In genomic region chr11:120617519-120618112, GRCm38 (mm10) we compare ENCODE assay signal across 8 mouse cellular contexts. TPM values are rescaled to one million over a fixed set of nuclear protein-coding genes. Genes with fewer than 3 reads are reported as not detected.
DNase-seq lines count a peak whose midpoint lies in the region; ATAC-seq lines count a peak whose summit lies in the region.

Gene Pcyt2, minus strand, starts transcription at chr11:120617936.

- ATAC-seq in hindbrain, embryonic 11.5 days (ENCODE audit: low FRiP score), result peak; percentile 93

- peaks cover 12% of the 10 kb centered on the region; the same call in 1 of the 2 replicates for H3K36me3 ChIP-seq in hindbrain, embryonic 11.5 days (ENCODE audit: control insufficient read depth, insufficient read depth, low read length)

- H3K9me3 ChIP-seq in hindbrain, embryonic 11.5 days (ENCODE audit: control insufficient read depth, low read length), result no peaks in the 10 kb centered on the region

- H3K4me3 ChIP-seq in hindbrain, embryonic 11.5 days (ENCODE audit: low read depth, low read length), result peak within 1 kb of the TSS; percentile 75

- WGBS in hindbrain, embryonic 11.5 days, result 1% methylated on average over 56 of the region's 56 CpGs

- peak; percentile 94 for DNase-seq in MN1 (ENCODE audit: low spot score)
- peak; percentile 94 for DNase-seq in cerebellum, adult 9-10 months
- DNase-seq in frontal cortex, adult 2 months (ENCODE audit: extremely low spot score in 1 of 2, low spot score in 1 of 2), result peak; percentile 79 to 93
- peak; percentile 95 for DNase-seq in hindbrain, embryonic 11.5 days (ENCODE audit: low spot score)
- DNase-seq in layer of hippocampus, postnatal 10 days (ENCODE audit: low spot score in 2 of 2), result peak; percentile 88 to 92
- peak; percentile 95 for DNase-seq in lung, postnatal 10 days
- DNase-seq in ovary, postnatal 36 days (ENCODE audit: low spot score), result peak; percentile 91
- peak; percentile 95 for DNase-seq in thymus, postnatal 25 days

- H3K27ac ChIP-seq in hindbrain, embryonic 11.5 days (ENCODE audit: low read depth, low read length), result peak within 1 kb of the TSS; percentile 58

- peak within 1 kb of the TSS; percentile 84 for H3K4me2 ChIP-seq in hindbrain, embryonic 11.5 days (replicated peaks; ENCODE audit: low read depth, low read length)

- H3K4me1 ChIP-seq in hindbrain, embryonic 11.5 days (replicated peaks; ENCODE audit: control insufficient read depth, insufficient read depth, low read length), result peaks cover 4% of the 10 kb centered on the region; the same call in 1 of the 2 replicates

- H3K27me3 ChIP-seq in hindbrain, embryonic 11.5 days (ENCODE audit: control insufficient read depth, insufficient read depth, low read length), result no peaks in the 10 kb centered on the region

- peak within 1 kb of the TSS; percentile 80 for H3K9ac ChIP-seq in hindbrain, embryonic 11.5 days (ENCODE audit: low read depth, low read length)

RNA-seq across cellular contexts. Expression of gene Pcyt2, which starts in this region (rescaled TPM):
- polyA plus RNA-seq in frontal cortex, adult 2 months (2012; rRNA removed), result 252 and 254 TPM in 2 replicates
- polyA plus RNA-seq in hindbrain, embryonic 11.5 days (2014; fragmentation: Nextera tagmentation; extraction: Ambion mirVana), result 104 and 105 TPM in 2 replicates
- total RNA-seq in layer of hippocampus, postnatal 10 days (2021), result 100 to 1,000 TPM; 132 to 145 TPM

Comparison
In these comparisons a context has a peak if more than half of its experiments do, and no peak if none do; other contexts are left out.
1. Peak in every context shown above with its lines: DNase-seq, ATAC-seq, H3K4me3 ChIP-seq and H3K27ac ChIP-seq.